32 mouse cellular contexts compared by ENCODE assay signal in the genomic region with DNA sequence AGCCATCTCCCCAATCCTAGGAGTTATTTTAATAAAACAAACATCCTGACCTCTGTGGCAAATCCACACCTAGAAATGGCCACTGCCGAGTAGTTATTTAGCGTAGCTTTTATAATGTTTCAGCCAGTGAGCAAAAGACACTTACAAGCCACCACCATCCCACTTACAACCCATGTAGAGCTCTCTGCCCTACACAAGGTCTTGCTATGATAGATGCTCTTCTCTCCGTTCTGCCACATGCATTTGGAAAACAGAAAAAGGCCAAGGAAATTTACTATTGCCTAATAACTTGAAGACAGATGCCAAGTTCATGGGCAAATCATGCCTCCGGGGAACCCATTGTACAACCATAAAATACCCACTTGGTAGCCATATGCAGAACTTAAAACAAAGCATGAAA.
"Had no signal": no experiment of that assay in that cellular context is flagged by ENCODE, and none has a peak within 500 bp of the region (broad histone marks: within the 10 kb centered on the region; RNA-seq: fewer than 3 reads in every experiment).

No protein-coding gene starts in this region.

- H3K9ac ChIP-seq: heart, embryonic 13.5 days; heart, embryonic 15.5 days; hindbrain, embryonic 12.5 days; hindbrain, embryonic 13.5 days; hindbrain, embryonic 14.5 days; hindbrain, embryonic 15.5 days; intestine, embryonic 15.5 days; kidney, embryonic 15.5 days had no signal

- H3K9me3 ChIP-seq: heart, embryonic 13.5 days; heart, embryonic 15.5 days; hindbrain, embryonic 10.5 days; hindbrain, embryonic 13.5 days; hindbrain, embryonic 15.5 days; intestine, embryonic 15.5 days; kidney, embryonic 15.5 days had no signal

- H3K36me3 ChIP-seq: heart, embryonic 13.5 days; heart, embryonic 15.5 days; hindbrain, embryonic 10.5 days; hindbrain, embryonic 12.5 days; hindbrain, embryonic 13.5 days; hindbrain, embryonic 15.5 days; intestine, embryonic 15.5 days; kidney, embryonic 15.5 days had no signal

- ATAC-seq: hindbrain, embryonic 16.5 days; hindbrain, postnatal 0 days; intestine, embryonic 15.5 days; intestine, embryonic 16.5 days; intestine, postnatal 0 days had no signal

- H3K4me3 ChIP-seq: heart, embryonic 13.5 days; heart, embryonic 15.5 days; hindbrain, embryonic 10.5 days; hindbrain, embryonic 12.5 days; hindbrain, embryonic 13.5 days; hindbrain, embryonic 15.5 days; intestine, embryonic 15.5 days; kidney, embryonic 15.5 days; layer of hippocampus, adult 2 months; left cerebral cortex, adult 2 months had no signal

- H3K4me2 ChIP-seq: heart, embryonic 13.5 days; heart, embryonic 15.5 days; hindbrain, embryonic 12.5 days; hindbrain, embryonic 13.5 days; hindbrain, embryonic 14.5 days; hindbrain, embryonic 15.5 days; intestine, embryonic 15.5 days; kidney, embryonic 15.5 days had no signal

- H3K27me3 ChIP-seq: heart, embryonic 13.5 days; heart, embryonic 15.5 days; hindbrain, embryonic 12.5 days; intestine, embryonic 15.5 days; kidney, embryonic 15.5 days had no signal

- H3K4me1 ChIP-seq: heart, embryonic 15.5 days had no signal

- DNase-seq: heart, postnatal 10 days; heart, postnatal 14 days; heart, postnatal 36 days; heart, postnatal 4 days; kidney, adult 11 months; kidney, adult 18-20 months; kidney, adult 2 months; kidney, adult 8-10 months; kidney, adult 9 months; kidney, postnatal 10 days; kidney, postnatal 14 days; kidney, postnatal 25 days; kidney, postnatal 36 days; kidney, postnatal 4 days; layer of hippocampus, adult 9-11 months; layer of hippocampus, postnatal 36 days had no signal

- H3K27ac ChIP-seq: heart, embryonic 13.5 days; heart, embryonic 15.5 days; hindbrain, embryonic 10.5 days; hindbrain, embryonic 12.5 days; hindbrain, embryonic 13.5 days; hindbrain, embryonic 14.5 days; hindbrain, embryonic 15.5 days; hindbrain, postnatal 0 days; intestine, embryonic 15.5 days; kidney, embryonic 15.5 days; kidney, postnatal 0 days; layer of hippocampus, adult 2 months; left cerebral cortex, adult 2 months had no signal
